10 mouse cellular contexts compared by ENCODE assay signal in the genomic region with DNA sequence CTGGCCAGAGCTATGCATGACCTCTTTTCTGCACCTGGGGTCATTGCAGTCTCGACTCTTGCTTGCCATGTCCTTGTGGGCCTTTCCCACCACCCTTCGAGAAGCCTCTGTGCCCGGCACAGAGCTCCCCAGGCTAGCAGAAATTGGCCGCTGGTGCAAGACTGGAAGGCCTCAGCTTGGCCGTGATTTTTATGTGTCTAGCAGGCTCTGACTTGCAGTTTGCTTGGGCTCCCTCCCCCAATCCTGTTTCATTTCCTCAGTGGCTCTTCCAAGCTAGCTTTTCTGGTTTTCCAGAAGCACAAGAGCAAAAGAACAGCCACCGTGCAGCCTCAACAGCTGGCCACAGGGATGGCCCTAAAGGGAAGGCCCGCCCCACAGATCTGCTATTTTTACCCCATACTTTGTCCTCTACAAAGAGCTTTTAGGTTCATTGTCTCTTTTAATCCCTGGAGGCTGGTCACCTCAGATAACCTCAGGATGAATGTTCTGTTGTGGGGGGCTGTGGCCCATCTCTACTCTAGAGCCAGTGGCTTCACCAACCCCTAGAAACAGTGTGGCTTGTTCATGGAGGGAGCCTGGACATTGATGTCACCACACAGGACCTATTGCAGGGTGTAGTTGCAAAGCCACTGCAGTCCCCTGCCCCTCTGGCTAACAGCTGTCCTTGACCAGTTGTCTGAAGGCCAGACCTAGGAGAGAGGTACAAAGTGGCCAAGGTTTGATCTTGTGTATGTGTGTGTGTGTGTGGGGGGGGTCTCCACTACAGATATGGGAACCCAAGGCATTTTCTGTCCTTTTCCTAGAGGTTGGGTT. TPM values are rescaled to one million over a fixed set of nuclear protein-coding genes. Genes with fewer than 3 reads are reported as not detected.
A peak's percentile ranks its signal among the peaks of the same experiment; 100 is the strongest.
DNase-seq lines count a peak whose midpoint lies in the region; ATAC-seq and TF ChIP-seq lines count a peak whose summit lies in the region.
"Had no signal": no experiment of that assay in that cellular context is flagged by ENCODE, and none has a peak within 500 bp of the region (broad histone marks: within the 10 kb centered on the region; RNA-seq: fewer than 3 reads in every experiment).

No protein-coding gene starts in this region.

- H3K9ac ChIP-seq in forebrain, embryonic 12.5 days: no peak overlapping the region
- H3K9ac ChIP-seq in hindbrain, postnatal 0 days (replicated peaks; ENCODE audit: low read length): no peak overlapping the region
- no peak overlapping the region for H3K9ac ChIP-seq in intestine, embryonic 15.5 days
- no peak overlapping the region for H3K9ac ChIP-seq in intestine, embryonic 16.5 days (ENCODE audit: low read depth, low read length)

- no peak for DNase-seq in forebrain, embryonic 10.5 days (ENCODE audit: extremely low spot score, low spot score)
- DNase-seq in urinary bladder, postnatal 14 days (ENCODE audit: low spot score): peak; percentile 67
- no peak for DNase-seq in urinary bladder, postnatal 10 days (ENCODE audit: low spot score)
- no peak for DNase-seq in hindbrain, postnatal 0 days (ENCODE audit: low spot score)
- no peak for DNase-seq in frontal cortex, postnatal 14 days (ENCODE audit: low spot score in 2 of 2)
- DNase-seq: lung, postnatal 10 days; thymus, postnatal 4 days had no signal

- peaks cover 63% of the 10 kb centered on the region for H3K4me1 ChIP-seq in forebrain, embryonic 10.5 days
- peaks cover 71% of the 10 kb centered on the region for H3K4me1 ChIP-seq in forebrain, embryonic 12.5 days
- peaks cover 70% of the 10 kb centered on the region for H3K4me1 ChIP-seq in hindbrain, postnatal 0 days (ENCODE audit: insufficient read depth, low read length)
- peaks cover 57% of the 10 kb centered on the region for H3K4me1 ChIP-seq in intestine, embryonic 15.5 days (replicated peaks)
- peaks cover 63% of the 10 kb centered on the region for H3K4me1 ChIP-seq in intestine, embryonic 16.5 days (ENCODE audit: control insufficient read depth, insufficient read depth, low read length)

- no peak for ATAC-seq in forebrain, embryonic 12.5 days (ENCODE audit: low FRiP score)
- ATAC-seq in hindbrain, postnatal 0 days: no peak
- ATAC-seq in intestine, embryonic 15.5 days: no peak
- ATAC-seq in intestine, embryonic 16.5 days: no peak

- peaks cover 44% of the 10 kb centered on the region for H3K36me3 ChIP-seq in forebrain, embryonic 10.5 days (replicated peaks)
- peaks cover 27% of the 10 kb centered on the region for H3K36me3 ChIP-seq in forebrain, embryonic 12.5 days (replicated peaks)
- H3K36me3 ChIP-seq in hindbrain, postnatal 0 days (ENCODE audit: insufficient read depth, low read length): peaks cover 26% of the 10 kb centered on the region
- H3K36me3 ChIP-seq in intestine, embryonic 15.5 days: peaks cover 13% of the 10 kb centered on the region
- peaks cover 6% of the 10 kb centered on the region for H3K36me3 ChIP-seq in intestine, embryonic 16.5 days (ENCODE audit: control insufficient read depth, insufficient read depth, low read length)

- H3K27me3 ChIP-seq in forebrain, embryonic 10.5 days (ENCODE audit: poor library complexity, severe bottlenecking): no peaks in the 10 kb centered on the region
- H3K27me3 ChIP-seq in forebrain, embryonic 12.5 days: no peaks in the 10 kb centered on the region
- no peaks in the 10 kb centered on the region for H3K27me3 ChIP-seq in hindbrain, postnatal 0 days (ENCODE audit: insufficient read depth, low read length)
- H3K27me3 ChIP-seq in intestine, embryonic 15.5 days (replicated peaks): no peaks in the 10 kb centered on the region
- H3K27me3 ChIP-seq in intestine, embryonic 16.5 days (replicated peaks; ENCODE audit: control insufficient read depth, insufficient read depth, low read length): no peaks in the 10 kb centered on the region

- no peak overlapping the region for H3K4me3 ChIP-seq in forebrain, embryonic 10.5 days
- H3K4me3 ChIP-seq in forebrain, embryonic 12.5 days (replicated peaks): no peak overlapping the region
- no peak overlapping the region for H3K4me3 ChIP-seq in hindbrain, postnatal 0 days (ENCODE audit: low read length)
- no peak overlapping the region for H3K4me3 ChIP-seq in intestine, embryonic 15.5 days (replicated peaks)
- H3K4me3 ChIP-seq in intestine, embryonic 16.5 days (ENCODE audit: low read length): no peak overlapping the region

- 82% methylated on average over 7 of the region's 7 CpGs for WGBS in forebrain, embryonic 10.5 days
- whole genome bisulfite sequencing in forebrain, embryonic 12.5 days: 69% methylated on average over 7 of the region's 7 CpGs
- WGBS in hindbrain, postnatal 0 days: 55% methylated on average over 7 of the region's 7 CpGs
- WGBS in intestine, embryonic 15.5 days: 62% methylated on average over 7 of the region's 7 CpGs
- 60% methylated on average over 7 of the region's 7 CpGs for WGBS in intestine, embryonic 16.5 days

- H3K4me2 ChIP-seq in forebrain, embryonic 12.5 days: no peak overlapping the region
- H3K4me2 ChIP-seq in hindbrain, postnatal 0 days (ENCODE audit: low read depth, low read length): no peak overlapping the region
- H3K4me2 ChIP-seq in intestine, embryonic 15.5 days (replicated peaks): no peak overlapping the region
- no peak overlapping the region for H3K4me2 ChIP-seq in intestine, embryonic 16.5 days (ENCODE audit: low read depth, low read length)

- TF ChIP-seq CTCF in hindbrain, postnatal 0 days (IDR thresholded peaks at IDR 0.05; ENCODE audit: low read depth): no peak

- peak overlapping the region; percentile 48; the same call in 1 of the 2 replicates for H3K27ac ChIP-seq in forebrain, embryonic 10.5 days
- H3K27ac ChIP-seq in forebrain, embryonic 12.5 days: no peak overlapping the region
- peak overlapping the region; percentile 8; the same call in 1 of the 2 replicates for H3K27ac ChIP-seq in hindbrain, postnatal 0 days
- no peak overlapping the region for H3K27ac ChIP-seq in intestine, embryonic 15.5 days
- no peak overlapping the region for H3K27ac ChIP-seq in intestine, embryonic 16.5 days (ENCODE audit: low read length)

- no peaks in the 10 kb centered on the region for H3K9me3 ChIP-seq in forebrain, embryonic 10.5 days
- no peaks in the 10 kb centered on the region for H3K9me3 ChIP-seq in forebrain, embryonic 12.5 days
- no peaks in the 10 kb centered on the region for H3K9me3 ChIP-seq in hindbrain, postnatal 0 days (ENCODE audit: low read length)
- H3K9me3 ChIP-seq in intestine, embryonic 15.5 days: no peaks in the 10 kb centered on the region
- no peaks in the 10 kb centered on the region for H3K9me3 ChIP-seq in intestine, embryonic 16.5 days (ENCODE audit: control insufficient read depth, low read length)

RNA-seq across cellular contexts. Expression of a gene that starts 6.6 kb away (rescaled TPM):
- polyA plus RNA-seq in forebrain, embryonic 10.5 days (2016; fragmentation: Nextera tagmentation; extraction: Ambion mirVana): 126 and 132 TPM in 2 replicates
- 116 and 119 TPM in 2 replicates for polyA plus RNA-seq in forebrain, embryonic 12.5 days (2016; fragmentation: Nextera tagmentation; extraction: Ambion mirVana)
- 329 and 336 TPM in 2 replicates for total RNA-seq in hindbrain, postnatal 0 days (2014; rRNA removed)
- polyA plus RNA-seq in hindbrain, postnatal 0 days (2015; fragmentation: Nextera tagmentation; extraction: Ambion mirVana): 244 and 253 TPM in 2 replicates
- polyA plus RNA-seq in intestine, embryonic 15.5 days (2015; fragmentation: Nextera tagmentation; extraction: Ambion mirVana): 135 TPM in 2 replicates
- polyA plus RNA-seq in intestine, embryonic 16.5 days (2015; fragmentation: Nextera tagmentation; extraction: Ambion mirVana): 129 and 141 TPM in 2 replicates

RNA-seq across cellular contexts. Expression of a gene that starts 27.6 kb away (rescaled TPM):
- polyA plus RNA-seq in forebrain, embryonic 10.5 days (2016; fragmentation: Nextera tagmentation; extraction: Ambion mirVana): 0.30 and 0.87 TPM in 2 replicates
- polyA plus RNA-seq in forebrain, embryonic 12.5 days (2016; fragmentation: Nextera tagmentation; extraction: Ambion mirVana): 2.4 and 3.7 TPM in 2 replicates
- total RNA-seq in hindbrain, postnatal 0 days (2014; rRNA removed): 11.8 and 18.8 TPM in 2 replicates
- 12.3 and 13.9 TPM in 2 replicates for polyA plus RNA-seq in hindbrain, postnatal 0 days (2015; fragmentation: Nextera tagmentation; extraction: Ambion mirVana)
- 0.32 and 0.34 TPM in 2 replicates for polyA plus RNA-seq in intestine, embryonic 15.5 days (2015; fragmentation: Nextera tagmentation; extraction: Ambion mirVana)
- 0.09 and 0.22 TPM in 2 replicates for polyA plus RNA-seq in intestine, embryonic 16.5 days (2015; fragmentation: Nextera tagmentation; extraction: Ambion mirVana)

Comparison
In these comparisons a context has a peak if more than half of its experiments do, and no peak if none do; other contexts are left out.
1. H3K27ac ChIP-seq: peak in forebrain, embryonic 10.5 days (single experiment) and hindbrain, postnatal 0 days (single experiment); none in forebrain, embryonic 12.5 days (single experiment), intestine, embryonic 15.5 days (single experiment) and intestine, embryonic 16.5 days (single experiment).